Mouse (Mus musculus) kidney, postnatal 36 days (tissue): Measurements from ENCODE around the gene Ddx19a.
"Not testable (repeated sequence)": the region's sequence is repeated elsewhere in the genome, so short reads cannot be mapped to it uniquely, and the experiment has no call there.

Source experiments
- DNase-seq, 2 experiments: peaks; one replicate each; pipeline ENCODE4 v3.0.0; 2021 to 2022; ENCODE audit warnings: mixed read lengths in 2 of 2

Gene Ddx19a

DNA sequence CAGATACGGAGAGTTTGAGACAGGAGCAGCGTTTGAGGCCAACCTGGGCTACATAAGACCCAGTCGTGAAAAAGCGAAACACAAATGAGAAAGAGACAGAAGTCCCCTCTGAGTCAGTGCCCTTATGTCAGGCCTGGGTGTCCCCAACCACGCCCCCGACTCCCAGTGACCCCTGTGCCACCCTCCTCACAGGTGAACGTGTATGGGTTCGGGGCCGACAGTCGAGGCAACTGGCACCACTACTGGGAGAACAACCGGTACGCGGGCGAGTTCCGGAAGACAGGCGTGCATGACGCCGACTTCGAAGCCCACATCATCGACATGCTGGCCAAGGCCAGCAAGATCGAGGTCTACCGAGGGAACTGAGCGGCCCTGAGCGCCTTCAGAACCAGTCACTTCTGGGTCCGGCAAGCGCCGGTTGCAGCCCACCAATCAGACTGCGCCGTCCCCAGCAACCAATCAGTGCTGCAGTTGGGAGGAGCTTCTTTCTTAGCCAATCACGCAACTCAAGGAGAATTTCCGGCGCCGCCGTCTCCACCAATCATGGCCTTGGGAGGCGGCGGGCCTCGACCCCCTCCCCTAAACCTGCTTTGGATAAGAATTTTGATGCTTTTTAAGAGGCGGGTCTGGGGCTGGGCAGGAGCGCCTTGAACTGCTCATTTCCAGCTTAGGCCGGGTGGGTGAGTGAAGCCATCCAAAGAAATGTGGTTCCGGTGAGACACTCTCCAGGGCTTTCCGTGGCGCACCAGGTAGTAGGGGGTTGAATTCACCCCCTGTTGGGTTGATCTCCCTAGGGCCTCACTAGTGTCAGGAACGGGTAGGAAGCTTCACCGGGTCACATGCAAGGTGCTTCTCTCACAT is 27.5 kb downstream of the Ddx19a start:
- peak; percentile 91 to 93 for DNase-seq

DNA sequence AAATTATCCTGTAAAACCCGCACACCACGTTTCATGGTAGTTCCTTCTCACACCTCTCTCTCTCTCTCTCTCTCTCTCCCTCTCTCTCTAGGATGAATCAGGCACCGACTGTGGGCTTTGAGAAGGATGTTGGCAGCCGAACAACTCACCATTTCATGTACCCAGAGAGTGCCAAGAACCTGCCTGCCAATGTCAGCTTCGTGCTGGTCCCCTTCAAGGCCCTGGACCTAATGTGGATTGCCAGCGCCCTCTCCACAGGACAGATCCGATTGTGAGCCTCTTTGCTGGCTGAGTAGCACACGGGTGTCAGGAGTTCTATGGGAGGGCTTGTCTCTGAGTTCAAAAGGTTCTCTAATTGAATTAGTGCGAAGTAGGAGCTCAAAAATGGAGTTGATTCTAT is 30.3 kb downstream of the Ddx19a start:
- no peak for DNase-seq

- DNase-seq, result peak; percentile 59 to 66
These were observed 31.0 kb downstream of the Ddx19a start for GRCm38 (mm10) chr8:110966586-110966985.

DNA sequence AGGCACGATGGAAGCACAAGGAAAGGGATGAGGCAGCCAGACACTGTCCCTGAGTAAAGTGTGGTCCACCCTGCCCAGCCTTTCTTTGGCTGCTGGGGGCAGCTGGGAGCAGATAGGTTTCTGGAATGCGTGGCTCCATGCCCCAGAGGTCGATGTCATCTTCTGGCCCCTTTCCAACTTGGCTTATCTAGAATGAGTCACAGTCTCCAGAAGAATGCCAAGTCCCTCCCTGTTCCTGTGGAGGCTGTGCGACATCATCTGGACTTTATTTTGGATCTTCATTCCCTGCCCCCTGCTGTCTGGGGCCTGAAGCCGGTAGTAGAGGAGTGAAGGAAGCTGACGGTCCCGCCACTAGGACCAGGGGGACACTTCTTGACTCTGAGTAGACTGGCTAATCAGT is 32.0 kb downstream of the Ddx19a start:
- peak; percentile 83 to 92 for DNase-seq

DNA sequence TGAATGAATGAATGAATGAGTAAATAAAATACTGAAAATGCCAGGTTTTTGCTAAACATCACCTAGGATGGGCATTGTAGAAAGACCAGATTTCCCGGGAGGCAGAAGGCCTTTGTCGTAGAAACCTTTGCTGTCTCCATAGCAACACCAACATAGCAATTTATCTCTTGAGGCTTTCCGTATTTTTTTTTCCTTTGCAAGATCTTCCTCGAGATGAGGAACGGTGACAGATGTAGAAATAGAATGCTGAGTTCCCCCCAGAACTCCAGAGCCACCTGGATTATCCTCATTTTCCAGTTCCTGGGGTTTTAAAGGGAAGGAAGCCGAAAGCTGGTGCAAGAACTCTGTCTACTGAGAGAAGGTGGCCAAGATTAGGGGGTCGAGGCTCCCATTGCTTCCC is 32.9 kb downstream of the Ddx19a start:
- no peak for DNase-seq

GRCm38 (mm10) chr8:110963051-110963450 is 34.5 kb downstream of the Ddx19a start:
- DNase-seq, result no peak

DNA sequence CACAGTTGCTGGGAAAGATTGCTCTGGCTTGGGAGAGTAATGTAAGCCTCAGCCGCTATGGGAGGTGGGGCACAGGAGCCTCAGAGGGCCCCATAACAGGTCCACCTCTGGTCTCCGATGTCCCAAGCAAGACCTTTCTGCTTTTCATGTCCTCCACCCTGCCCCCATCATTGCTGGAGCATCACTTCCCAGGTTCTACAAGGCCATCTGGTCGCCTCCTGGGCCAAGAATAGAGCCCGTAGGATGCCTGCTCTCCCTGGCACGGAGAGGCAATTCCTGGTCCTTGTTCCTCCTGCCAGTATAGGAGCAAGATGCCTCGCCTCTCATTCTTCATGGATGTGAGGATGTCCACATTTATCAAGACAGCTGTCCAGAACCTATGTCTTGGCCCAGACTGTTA is 37.7 kb downstream of the Ddx19a start:
- DNase-seq, result no peak

DNA sequence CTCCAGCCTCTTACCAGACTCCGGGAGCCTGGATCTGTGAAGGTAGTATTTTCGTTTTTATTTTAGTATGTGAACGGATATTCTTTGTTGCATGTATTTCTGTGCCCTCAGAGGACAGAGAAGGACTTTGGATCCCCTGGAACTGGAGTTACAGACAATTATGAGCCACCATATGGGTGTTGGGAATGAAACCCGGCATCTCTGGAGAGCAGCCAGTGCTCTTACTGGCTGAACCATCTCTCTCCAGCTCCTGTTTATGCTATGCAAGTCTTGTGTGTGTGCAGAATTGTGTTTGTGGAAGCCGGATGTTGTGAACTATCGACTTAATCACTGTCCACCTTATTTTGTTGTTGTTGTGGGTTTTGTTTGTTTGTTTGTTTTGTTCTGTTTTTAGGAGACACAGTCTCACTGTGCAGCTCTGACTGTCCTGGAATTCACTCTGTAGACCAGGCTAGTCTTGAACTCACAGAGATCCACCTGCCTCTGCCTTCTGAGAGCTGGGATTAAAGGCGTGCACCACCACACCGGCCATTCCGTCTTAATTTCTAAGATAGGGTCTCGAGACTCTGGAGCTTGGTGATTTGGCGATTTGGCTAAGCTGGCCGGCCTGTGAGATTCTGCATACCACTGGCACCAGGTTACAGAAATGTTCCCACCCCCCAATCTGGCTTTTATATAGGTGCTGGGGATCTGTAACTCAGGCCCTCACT is 38.4 kb downstream of the Ddx19a start:
- no peak for DNase-seq

GRCm38 (mm10) chr8:110958553-110958952 is 39.0 kb downstream of the Ddx19a start:
- DNase-seq, result not testable (repeated sequence)

- no peak for DNase-seq
These were observed 39.5 kb downstream of the Ddx19a start for GRCm38 (mm10) chr8:110958135-110958534.

DNA sequence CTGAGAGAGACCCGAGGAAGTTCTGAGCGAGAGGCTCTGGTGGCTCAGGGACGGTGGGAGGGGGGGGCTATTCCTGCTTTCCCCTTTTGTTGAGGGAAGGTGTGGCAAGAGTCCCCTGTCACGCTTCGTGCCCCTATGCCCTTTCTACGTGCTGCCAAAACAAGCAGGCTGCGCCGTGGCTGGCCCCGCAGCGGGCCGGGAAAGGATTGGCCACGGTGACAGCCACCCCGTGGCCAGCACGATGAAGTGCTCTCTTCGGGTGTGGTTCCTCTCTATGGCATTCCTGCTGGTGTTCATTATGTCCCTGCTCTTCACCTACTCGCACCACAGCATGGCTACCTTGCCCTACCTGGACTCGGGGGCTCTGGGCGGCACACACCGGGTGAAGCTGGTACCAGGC is 40.1 kb downstream of the Ddx19a start:
- DNase-seq, result no peak

- DNase-seq, result no peak
These were observed 40.8 kb downstream of the Ddx19a start for GRCm38 (mm10) chr8:110956619-110957450.

DNA sequence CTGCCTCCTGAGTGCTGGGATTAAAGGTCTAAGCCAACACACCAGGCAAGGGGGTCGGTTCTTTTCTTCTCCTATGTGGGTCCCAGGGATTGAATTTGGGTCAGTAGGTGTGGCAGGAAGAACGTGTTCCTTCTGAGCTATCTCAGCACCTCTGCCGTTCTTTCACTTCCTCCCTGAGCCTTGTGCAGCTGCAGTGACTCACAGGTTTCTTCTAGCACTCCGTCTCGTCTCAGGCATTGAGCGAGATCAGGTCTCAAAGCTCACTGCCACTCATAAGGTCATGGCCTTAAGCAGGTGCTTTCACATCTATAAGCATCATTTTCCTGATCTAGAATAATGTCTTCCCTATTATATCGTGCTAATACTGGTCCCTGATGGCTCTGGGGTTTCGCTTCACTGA is 42.8 kb downstream of the Ddx19a start:
- no peak for DNase-seq

DNA sequence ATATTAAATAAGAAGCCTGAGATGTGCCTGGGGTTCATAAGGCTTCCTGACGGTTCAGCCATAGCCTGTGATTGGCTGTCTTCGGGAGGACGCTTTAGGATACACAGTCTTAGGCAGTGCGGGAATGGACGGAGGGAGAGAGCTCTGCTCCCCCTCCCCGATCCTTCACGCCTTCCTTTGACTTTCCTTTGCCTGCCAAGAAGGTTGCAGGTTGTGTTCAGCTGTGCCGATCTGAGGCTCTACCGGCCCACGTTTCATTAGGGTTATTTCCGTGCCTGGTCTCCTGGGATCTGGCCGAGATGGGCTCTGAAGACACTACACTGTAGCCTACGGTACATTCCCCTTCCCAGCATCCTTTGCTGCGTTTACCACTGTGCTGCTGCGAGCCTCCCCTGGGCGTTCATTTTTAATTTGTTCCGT is 47.5 kb downstream of the Ddx19a start:
- peak; percentile 61 to 66 for DNase-seq

DNA sequence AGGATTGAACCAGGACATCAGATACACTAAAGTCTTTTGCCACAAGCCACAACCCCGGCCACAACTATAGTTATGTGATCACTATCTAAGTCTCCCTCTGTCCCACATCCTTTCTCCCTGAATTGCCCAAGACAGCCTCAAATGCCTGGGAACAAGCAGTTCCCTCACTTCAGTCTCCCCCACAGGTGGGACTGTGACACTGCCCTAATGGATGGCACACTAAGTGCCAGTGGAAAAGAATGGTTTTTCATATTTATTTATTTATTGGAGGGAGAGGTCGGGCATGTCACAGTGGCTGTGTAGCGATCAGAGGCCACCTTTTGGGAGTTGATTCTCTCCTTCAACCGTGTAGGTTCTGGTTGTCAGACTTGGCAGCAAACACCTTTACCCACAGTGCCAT is 51.9 kb downstream of the Ddx19a start:
- DNase-seq, result no peak

- DNase-seq, result no peak
These were observed 53.2 kb downstream of the Ddx19a start for GRCm38 (mm10) chr8:110944276-110944876.

DNA sequence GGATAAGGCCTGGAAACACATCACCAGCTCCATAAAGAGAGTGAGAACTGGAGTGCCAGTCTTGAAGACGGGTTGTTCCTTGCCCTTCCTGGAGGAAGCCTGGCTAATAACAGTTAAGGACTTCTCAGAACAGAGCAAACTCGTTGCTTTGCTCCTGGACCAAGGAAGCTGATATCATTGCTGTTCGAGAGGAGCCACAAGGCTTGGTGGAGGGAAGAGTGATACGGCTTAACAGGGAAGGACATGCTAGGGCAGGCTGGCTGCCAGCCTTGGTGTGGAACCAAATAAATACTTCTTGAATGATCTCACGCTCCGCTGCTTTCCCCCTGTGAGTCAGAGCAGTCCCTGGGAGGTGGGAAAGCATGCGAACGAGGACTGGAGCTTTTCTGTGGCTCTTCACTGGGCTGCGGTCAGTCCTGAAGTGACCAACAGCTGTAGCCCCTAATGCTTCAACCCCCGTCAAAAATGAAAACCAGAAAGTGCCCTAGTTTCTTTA is 56.1 kb downstream of the Ddx19a start:
- DNase-seq, result peak; percentile 85 to 89

DNA sequence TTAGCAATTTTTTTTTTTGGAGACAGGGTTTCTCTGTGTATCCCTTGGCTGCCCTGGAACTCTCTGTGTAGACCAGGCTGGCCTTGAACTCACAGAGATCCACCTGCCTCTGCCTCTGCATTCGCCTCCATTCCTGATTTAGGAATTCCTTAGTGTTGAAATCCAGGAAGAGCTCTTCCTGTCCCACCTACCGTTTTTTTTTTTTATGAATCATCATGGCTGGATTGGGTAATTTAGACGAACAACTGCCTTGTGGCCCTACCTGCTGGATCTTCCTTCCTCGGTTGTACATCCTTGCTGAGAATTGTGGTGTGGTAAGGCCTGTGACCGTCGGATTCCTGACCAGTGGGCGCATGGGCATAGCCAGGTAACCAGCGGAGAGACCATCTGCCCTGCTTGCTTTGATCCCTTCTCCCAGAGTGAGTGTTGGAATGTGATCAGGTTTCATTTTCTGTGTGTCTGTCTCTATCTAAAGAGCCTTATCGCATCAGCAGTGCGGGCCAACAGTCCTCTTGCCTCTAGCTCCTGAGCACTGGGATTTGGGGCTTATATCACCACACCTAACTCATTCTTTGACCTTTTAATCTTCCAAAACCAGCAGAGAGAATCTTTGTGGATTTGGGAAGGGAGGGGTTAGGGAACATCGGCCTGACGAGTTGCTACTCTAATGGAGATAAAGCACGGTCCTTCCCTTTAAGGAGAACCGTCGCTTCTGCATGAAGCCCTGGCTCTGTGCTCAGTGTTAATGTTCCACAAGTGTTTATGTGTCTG is 56.7 kb downstream of the Ddx19a start:
- DNase-seq, result no peak

- DNase-seq, result peak; percentile 56 to 61
These were observed 58.6 kb downstream of the Ddx19a start for GRCm38 (mm10) chr8:110938882-110939589.

- peak in 1 of 2 experiments; percentile 34 for DNase-seq
These were observed 61.4 kb downstream of the Ddx19a start for GRCm38 (mm10) chr8:110936217-110936616.

GRCm38 (mm10) chr8:110933272-110933671 is 64.3 kb downstream of the Ddx19a start:
- no peak for DNase-seq
